Mouse (Mus musculus) embryonic fibroblast, embryonic 13.5 days (primary cell): ENCODE measurements around the gene Accsl.

Source experiments
- CTCF ChIP-seq: IDR thresholded peaks from 2 replicates; pipeline ENCODE4 v1.5.1; 2011; ENCODE audit warnings: mild to moderate bottlenecking, control low read depth, low read length, moderate library complexity, borderline replicate concordance; ENCODE audit not compliant: insufficient read depth
- POLR2A ChIP-seq: IDR thresholded peaks from 2 replicates; pipeline ENCODE4 v1.6.1; 2011; ENCODE audit warnings: low read depth, mild to moderate bottlenecking, control low read depth, low read length, moderate library complexity

DNA sequence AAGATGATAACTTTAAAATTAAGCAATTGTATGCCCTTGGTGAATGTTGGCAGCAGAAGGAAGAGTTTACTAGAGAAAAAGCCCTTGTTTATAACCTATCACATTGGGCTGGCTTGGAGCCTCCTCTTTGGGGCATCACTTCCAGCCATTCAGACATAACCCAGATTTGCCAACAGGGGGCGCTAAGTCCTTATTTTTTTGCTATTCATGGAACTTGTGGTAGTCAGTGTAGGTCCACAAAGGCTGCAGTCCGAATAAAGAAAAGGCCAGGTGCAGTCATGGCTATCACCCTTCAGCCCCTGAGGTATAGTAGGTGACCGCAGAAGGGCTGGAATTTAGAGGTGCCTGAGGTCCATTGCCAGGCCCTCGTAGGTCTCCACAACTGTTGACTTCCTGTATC is 1.9 kb upstream of the Accsl start:
- TF ChIP-seq CTCF (no peak), POLR2A (no peak)
